ENCODE assay signal across 37 mouse cellular contexts in genomic region chr7:139721196-139721595, GRCm38 (mm10). TPM values are rescaled to one million over a fixed set of nuclear protein-coding genes. Genes with fewer than 3 reads are reported as not detected.
"Had no signal": no experiment of that assay in that cellular context is flagged by ENCODE, and none has a peak within 500 bp of the region (broad histone marks: within the 10 kb centered on the region; RNA-seq: fewer than 3 reads in every experiment).

No protein-coding gene starts in this region.

- H3K4me3 ChIP-seq: heart, embryonic 10.5 days; heart, embryonic 12.5 days; heart, embryonic 13.5 days; heart, embryonic 15.5 days; hindbrain, embryonic 12.5 days; hindbrain, embryonic 13.5 days; hindbrain, embryonic 15.5 days; intestine, embryonic 15.5 days; kidney, embryonic 15.5 days; layer of hippocampus, adult 2 months; left cerebral cortex, adult 2 months had no signal

- ATAC-seq: hindbrain, embryonic 16.5 days; hindbrain, postnatal 0 days; inflammation-experienced regulatory T-cells, adult 6 months; intestine, embryonic 15.5 days; intestine, postnatal 0 days had no signal

- H3K27me3 ChIP-seq: heart, embryonic 12.5 days; heart, embryonic 13.5 days; heart, embryonic 15.5 days; hindbrain, embryonic 12.5 days; hindbrain, embryonic 13.5 days; hindbrain, embryonic 15.5 days; intestine, embryonic 15.5 days; kidney, embryonic 15.5 days had no signal

- DNase-seq: heart, postnatal 10 days; heart, postnatal 14 days; heart, postnatal 36 days; heart, postnatal 4 days; kidney, adult 11 months; kidney, adult 18-20 months; kidney, adult 2 months; kidney, adult 8-10 months; kidney, adult 9 months; kidney, postnatal 10 days; kidney, postnatal 14 days; kidney, postnatal 25 days; kidney, postnatal 36 days; kidney, postnatal 4 days; layer of hippocampus, adult 9-11 months; layer of hippocampus, postnatal 36 days had no signal

- H3K9ac ChIP-seq: heart, embryonic 12.5 days; heart, embryonic 13.5 days; heart, embryonic 15.5 days; hindbrain, embryonic 12.5 days; hindbrain, embryonic 13.5 days; hindbrain, embryonic 14.5 days; hindbrain, embryonic 15.5 days; intestine, embryonic 15.5 days; kidney, embryonic 15.5 days had no signal

- H3K27ac ChIP-seq: heart, embryonic 10.5 days; heart, embryonic 13.5 days; heart, embryonic 15.5 days; hindbrain, embryonic 12.5 days; hindbrain, embryonic 13.5 days; hindbrain, embryonic 14.5 days; hindbrain, embryonic 15.5 days; hindbrain, postnatal 0 days; intestine, embryonic 15.5 days; kidney, embryonic 15.5 days; kidney, postnatal 0 days; layer of hippocampus, adult 2 months; left cerebral cortex, adult 2 months had no signal

- H3K9me3 ChIP-seq: heart, embryonic 10.5 days; heart, embryonic 12.5 days; heart, embryonic 13.5 days; heart, embryonic 15.5 days; hindbrain, embryonic 12.5 days; hindbrain, embryonic 13.5 days; hindbrain, embryonic 15.5 days; intestine, embryonic 15.5 days; kidney, embryonic 15.5 days had no signal

- H3K4me2 ChIP-seq: heart, embryonic 11.5 days; heart, embryonic 12.5 days; heart, embryonic 13.5 days; heart, embryonic 15.5 days; hindbrain, embryonic 12.5 days; hindbrain, embryonic 13.5 days; hindbrain, embryonic 14.5 days; hindbrain, embryonic 15.5 days; intestine, embryonic 15.5 days; kidney, embryonic 15.5 days had no signal

- H3K4me1 ChIP-seq: heart, embryonic 10.5 days; heart, embryonic 12.5 days; heart, embryonic 13.5 days; heart, embryonic 15.5 days; hindbrain, embryonic 12.5 days; hindbrain, embryonic 13.5 days; hindbrain, embryonic 15.5 days; intestine, embryonic 15.5 days; kidney, embryonic 15.5 days had no signal

- H3K36me3 ChIP-seq: heart, embryonic 10.5 days; heart, embryonic 12.5 days; heart, embryonic 13.5 days; heart, embryonic 15.5 days; hindbrain, embryonic 12.5 days; hindbrain, embryonic 13.5 days; hindbrain, embryonic 15.5 days; intestine, embryonic 15.5 days; kidney, embryonic 15.5 days had no signal

RNA-seq across cellular contexts. Expression of gene Cfap46, which starts 37.6 kb away (rescaled TPM):
- polyA plus RNA-seq: heart, embryonic 11.5 days; heart, embryonic 13.5 days; heart, embryonic 14.5 days; heart, postnatal 0 days; inflammation-experienced regulatory T-cells, adult 6 months; intestine, postnatal 0 days; kidney, postnatal 0 days; large intestine, adult 2 months had no signal
